Comparison of ENCODE assay signal across 8 mouse cellular contexts in the genomic region with DNA sequence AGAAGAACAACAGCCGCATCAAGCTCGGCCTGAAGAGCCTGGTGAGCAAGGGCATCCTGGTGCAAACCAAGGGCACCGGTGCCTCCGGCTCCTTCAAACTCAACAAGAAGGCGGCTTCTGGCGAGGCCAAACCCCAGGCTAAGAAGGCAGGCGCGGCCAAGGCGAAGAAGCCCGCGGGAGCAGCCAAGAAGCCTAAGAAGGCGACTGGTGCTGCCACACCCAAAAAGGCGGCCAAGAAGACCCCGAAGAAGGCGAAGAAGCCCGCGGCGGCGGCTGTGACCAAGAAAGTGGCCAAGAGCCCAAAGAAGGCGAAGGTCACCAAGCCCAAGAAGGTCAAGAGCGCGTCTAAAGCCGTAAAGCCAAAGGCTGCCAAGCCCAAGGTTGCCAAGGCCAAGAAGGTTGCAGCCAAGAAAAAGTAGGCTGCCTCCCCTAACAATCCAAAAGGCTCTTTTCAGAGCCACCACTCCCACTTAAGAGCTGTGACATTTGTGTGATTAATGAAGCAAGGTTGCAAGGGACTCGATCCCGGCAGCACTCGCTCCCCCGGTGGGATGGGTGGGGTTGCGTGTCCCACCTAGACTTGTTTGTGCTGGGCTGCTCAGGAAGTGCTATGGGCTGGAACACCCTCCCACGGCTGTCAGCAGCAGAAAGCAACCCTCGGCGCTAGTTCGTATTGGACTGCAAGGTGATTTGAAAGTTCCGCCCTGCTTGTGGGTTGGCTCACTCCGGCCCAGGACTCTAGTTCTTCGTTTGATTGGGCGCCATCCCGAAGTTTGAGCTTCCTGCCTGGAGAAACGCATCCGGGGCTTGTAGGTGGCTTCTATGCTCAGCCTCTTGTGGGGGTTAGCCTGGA. TPM values are rescaled to one million over a fixed set of nuclear protein-coding genes. Genes with fewer than 3 reads are reported as not detected.
DNase-seq lines count a peak whose midpoint lies in the region; ATAC-seq lines count a peak whose summit lies in the region.

No protein-coding gene starts in this region.

- H3K27ac ChIP-seq in forebrain, embryonic 11.5 days (ENCODE audit: low read depth, low read length) = peak overlapping the region; percentile 99
- H3K27ac ChIP-seq in heart, embryonic 16.5 days (ENCODE audit: low read length) = peak overlapping the region; percentile 99
- peak overlapping the region; percentile 100 for H3K27ac ChIP-seq in liver, embryonic 13.5 days
- peak overlapping the region; percentile 99 for H3K27ac ChIP-seq in stomach, embryonic 15.5 days

- H3K9me3 ChIP-seq in forebrain, embryonic 11.5 days (ENCODE audit: control insufficient read depth, low read length) = no peaks in the 10 kb centered on the region
- no peaks in the 10 kb centered on the region for H3K9me3 ChIP-seq in heart, embryonic 16.5 days (replicated peaks; ENCODE audit: control insufficient read depth, low read length)
- no peaks in the 10 kb centered on the region for H3K9me3 ChIP-seq in liver, embryonic 13.5 days (replicated peaks)
- H3K9me3 ChIP-seq in stomach, embryonic 15.5 days = no peaks in the 10 kb centered on the region

- H3K36me3 ChIP-seq in forebrain, embryonic 11.5 days (ENCODE audit: control insufficient read depth, insufficient read depth, low read length) = no peaks in the 10 kb centered on the region
- H3K36me3 ChIP-seq in heart, embryonic 16.5 days (ENCODE audit: control insufficient read depth, insufficient read depth) = no peaks in the 10 kb centered on the region
- no peaks in the 10 kb centered on the region for H3K36me3 ChIP-seq in liver, embryonic 13.5 days
- no peaks in the 10 kb centered on the region for H3K36me3 ChIP-seq in stomach, embryonic 15.5 days

- H3K9ac ChIP-seq in forebrain, embryonic 11.5 days (ENCODE audit: low read length) = peak overlapping the region; percentile 89
- H3K9ac ChIP-seq in heart, embryonic 16.5 days (ENCODE audit: low read length) = peak overlapping the region; percentile 92
- H3K9ac ChIP-seq in liver, embryonic 13.5 days = peak overlapping the region; percentile 92
- peak overlapping the region; percentile 91 for H3K9ac ChIP-seq in stomach, embryonic 15.5 days

- under 1% methylated on average over 39 of the region's 39 CpGs for WGBS in forebrain, embryonic 11.5 days
- WGBS in heart, embryonic 16.5 days = 0% methylated on average over 39 of the region's 39 CpGs
- WGBS in liver, embryonic 13.5 days (ENCODE audit: insufficient replicate concordance) = under 1% methylated on average over 39 of the region's 39 CpGs
- WGBS in stomach, embryonic 15.5 days = under 1% methylated on average over 39 of the region's 39 CpGs

- peak overlapping the region; percentile 95 for H3K4me2 ChIP-seq in forebrain, embryonic 11.5 days (ENCODE audit: low read depth, low read length, severe bottlenecking)
- peak overlapping the region; percentile 95 for H3K4me2 ChIP-seq in heart, embryonic 16.5 days (ENCODE audit: low read depth, low read length)
- peak overlapping the region; percentile 82 for H3K4me2 ChIP-seq in liver, embryonic 13.5 days
- peak overlapping the region; percentile 95 for H3K4me2 ChIP-seq in stomach, embryonic 15.5 days

- H3K27me3 ChIP-seq in forebrain, embryonic 11.5 days (ENCODE audit: control insufficient read depth, insufficient read depth, low read length) = no peaks in the 10 kb centered on the region
- no peaks in the 10 kb centered on the region for H3K27me3 ChIP-seq in heart, embryonic 16.5 days (ENCODE audit: control insufficient read depth, insufficient read depth, low read length)
- H3K27me3 ChIP-seq in liver, embryonic 13.5 days = no peaks in the 10 kb centered on the region
- no peaks in the 10 kb centered on the region for H3K27me3 ChIP-seq in stomach, embryonic 15.5 days (replicated peaks)

- DNase-seq in CD8-positive naive resting alpha-beta T cell, adult 2 months (ENCODE audit: low read depth in 2 of 2, low spot score in 2 of 2) = peak; percentile 88 to 89
- DNase-seq in c-Kit-positive CD71-positive TER-119-negative erythroid progenitor cells, embryonic 14.5 days (ENCODE audit: low read depth) = peak; percentile 90
- DNase-seq in forebrain, embryonic 11.5 days (ENCODE audit: low spot score) = peak; percentile 95
- DNase-seq in kidney, postnatal 25 days = peak; percentile 96 to 98
- DNase-seq in liver, embryonic 13.5 days = peak; percentile 89
- peak; percentile 88 to 90 for DNase-seq in natural killer cell, adult 2 months (ENCODE audit: low spot score in 2 of 2)

- H3K4me3 ChIP-seq in forebrain, embryonic 11.5 days (ENCODE audit: low read depth, low read length) = peak overlapping the region; percentile 49
- H3K4me3 ChIP-seq in heart, embryonic 16.5 days (ENCODE audit: low read length) = peak overlapping the region; percentile 74
- H3K4me3 ChIP-seq in liver, embryonic 13.5 days (replicated peaks) = peak overlapping the region; percentile 65
- H3K4me3 ChIP-seq in stomach, embryonic 15.5 days (replicated peaks) = peak overlapping the region; percentile 64

- no peaks in the 10 kb centered on the region; the same call in 1 of the 2 replicates for H3K4me1 ChIP-seq in forebrain, embryonic 11.5 days (replicated peaks; ENCODE audit: control insufficient read depth, insufficient read depth, low read length)
- peaks cover 18% of the 10 kb centered on the region for H3K4me1 ChIP-seq in heart, embryonic 16.5 days (ENCODE audit: control insufficient read depth, insufficient read depth, low read length)
- peaks cover 40% of the 10 kb centered on the region for H3K4me1 ChIP-seq in liver, embryonic 13.5 days (replicated peaks)
- H3K4me1 ChIP-seq in stomach, embryonic 15.5 days = 0 out of 2 replicates have a peak, but pooled peaks cover 2% of the 10 kb centered on the region

- peak; percentile 84 for ATAC-seq in forebrain, embryonic 11.5 days (replicated peaks; ENCODE audit: low FRiP score)
- ATAC-seq in heart, embryonic 16.5 days (replicated peaks; ENCODE audit: extremely low read depth, insufficient read depth, low FRiP score) = peak; percentile 90
- peak; percentile 85 for ATAC-seq in liver, embryonic 13.5 days (ENCODE audit: low read depth)
- ATAC-seq in stomach, embryonic 15.5 days (ENCODE audit: insufficient read depth, low FRiP score, low read depth) = peak; percentile 89

RNA-seq across cellular contexts. Expression of a gene that starts 0.7 kb away (rescaled TPM):
- polyA plus RNA-seq in forebrain, embryonic 11.5 days (2014; fragmentation: Nextera tagmentation; extraction: Ambion mirVana) = 14.5 and 15.2 TPM in 2 replicates
- polyA plus RNA-seq in heart, embryonic 16.5 days (2015; fragmentation: Nextera tagmentation; extraction: Ambion mirVana) = 38.0 and 38.5 TPM in 2 replicates
- 60.3 and 72.2 TPM in 2 replicates for polyA plus RNA-seq in liver, embryonic 13.5 days (2015; fragmentation: Nextera tagmentation; extraction: Ambion mirVana)
- 50.6 and 54.3 TPM in 2 replicates for polyA plus RNA-seq in stomach, embryonic 15.5 days (2015; fragmentation: Nextera tagmentation; extraction: Ambion mirVana)

RNA-seq across cellular contexts. Expression of a gene that starts 6.1 kb away (rescaled TPM):
- 8.7 and 10.6 TPM in 2 replicates for polyA plus RNA-seq in forebrain, embryonic 11.5 days (2014; fragmentation: Nextera tagmentation; extraction: Ambion mirVana)
- polyA plus RNA-seq in heart, embryonic 16.5 days (2015; fragmentation: Nextera tagmentation; extraction: Ambion mirVana) = 3.0 and 3.8 TPM in 2 replicates
- 5.2 and 5.9 TPM in 2 replicates for polyA plus RNA-seq in liver, embryonic 13.5 days (2015; fragmentation: Nextera tagmentation; extraction: Ambion mirVana)
- polyA plus RNA-seq in stomach, embryonic 15.5 days (2015; fragmentation: Nextera tagmentation; extraction: Ambion mirVana) = 5.5 and 5.7 TPM in 2 replicates

RNA-seq across cellular contexts. Expression of a gene that starts 7.2 kb away (rescaled TPM):
- polyA plus RNA-seq in forebrain, embryonic 11.5 days (2014; fragmentation: Nextera tagmentation; extraction: Ambion mirVana) = 2.6 and 3.4 TPM in 2 replicates
- 0.98 and 2.2 TPM in 2 replicates for polyA plus RNA-seq in heart, embryonic 16.5 days (2015; fragmentation: Nextera tagmentation; extraction: Ambion mirVana)
- 3.9 and 5.6 TPM in 2 replicates for polyA plus RNA-seq in liver, embryonic 13.5 days (2015; fragmentation: Nextera tagmentation; extraction: Ambion mirVana)
- 2.5 and 3.4 TPM in 2 replicates for polyA plus RNA-seq in stomach, embryonic 15.5 days (2015; fragmentation: Nextera tagmentation; extraction: Ambion mirVana)

RNA-seq across cellular contexts. Expression of a gene that starts 11.6 kb away (rescaled TPM):
- 59.7 and 63.1 TPM in 2 replicates for polyA plus RNA-seq in forebrain, embryonic 11.5 days (2014; fragmentation: Nextera tagmentation; extraction: Ambion mirVana)
- polyA plus RNA-seq in heart, embryonic 16.5 days (2015; fragmentation: Nextera tagmentation; extraction: Ambion mirVana) = 17.0 and 20.0 TPM in 2 replicates
- 54.0 and 76.2 TPM in 2 replicates for polyA plus RNA-seq in liver, embryonic 13.5 days (2015; fragmentation: Nextera tagmentation; extraction: Ambion mirVana)
- 43.8 and 63.1 TPM in 2 replicates for polyA plus RNA-seq in stomach, embryonic 15.5 days (2015; fragmentation: Nextera tagmentation; extraction: Ambion mirVana)

RNA-seq across cellular contexts. Expression of a gene that starts 12.8 kb away (rescaled TPM):
- 11.7 and 15.4 TPM in 2 replicates for polyA plus RNA-seq in forebrain, embryonic 11.5 days (2014; fragmentation: Nextera tagmentation; extraction: Ambion mirVana)
- 3.2 and 5.0 TPM in 2 replicates for polyA plus RNA-seq in heart, embryonic 16.5 days (2015; fragmentation: Nextera tagmentation; extraction: Ambion mirVana)
- polyA plus RNA-seq in liver, embryonic 13.5 days (2015; fragmentation: Nextera tagmentation; extraction: Ambion mirVana) = 10.4 and 29.5 TPM in 2 replicates
- polyA plus RNA-seq in stomach, embryonic 15.5 days (2015; fragmentation: Nextera tagmentation; extraction: Ambion mirVana) = 7.4 and 10.6 TPM in 2 replicates

Comparison
In these comparisons a context has a peak if more than half of its experiments do, and no peak if none do; other contexts are left out.
1. Peak in every context shown above with its lines: DNase-seq, ATAC-seq, H3K4me3 ChIP-seq and H3K27ac ChIP-seq.